Mouse (Mus musculus): Measurements from ENCODE around the gene Olfr108.

Olfr108 gene

GRCm38 (mm10) chr17:37445180-37445579 lies at the start of gene Olfr108:
TSS of gene Olfr108 (plus strand) at chr17:37445480.
- DNase-seq (ENCODE audit: low spot score) = no peak

DNA sequence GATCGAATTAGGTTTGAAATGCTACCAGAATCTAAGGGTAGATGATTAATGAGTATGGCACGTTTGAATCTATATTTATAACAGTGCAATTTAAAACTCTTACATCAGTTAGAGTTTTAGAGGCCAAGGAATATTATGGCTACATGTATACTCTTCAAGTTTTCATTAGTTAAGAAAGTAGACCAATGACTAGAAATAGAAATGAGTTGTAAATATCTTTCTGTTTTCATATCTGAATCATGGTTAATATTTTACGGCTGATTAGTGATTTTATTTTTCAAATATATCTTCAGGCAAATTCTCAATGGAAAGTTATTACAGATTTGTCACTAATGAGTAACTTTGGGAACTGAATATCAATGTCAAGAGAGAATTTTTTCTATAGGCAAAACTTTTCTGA lies 46.4 kb upstream of the Olfr108 start, which contains the start of gene Olfr107:
TSS of gene Olfr107 (plus strand) at position 301 of the 400 bp plus-strand sequence.
- DNase-seq (ENCODE audit: low spot score) = no peak

GRCm38 (mm10) chr17:37413380-37413779 lies 31.9 kb upstream of the Olfr108 start:
- DNase-seq (ENCODE audit: low spot score) = no peak

- DNase-seq (ENCODE audit: low spot score) = no peak
These were observed 13.3 kb downstream of the Olfr108 start, which contains the start of gene Olfr109 for GRCm38 (mm10) chr17:37458616-37459015. TSS of gene Olfr109 (plus strand) at chr17:37458916.

DNA sequence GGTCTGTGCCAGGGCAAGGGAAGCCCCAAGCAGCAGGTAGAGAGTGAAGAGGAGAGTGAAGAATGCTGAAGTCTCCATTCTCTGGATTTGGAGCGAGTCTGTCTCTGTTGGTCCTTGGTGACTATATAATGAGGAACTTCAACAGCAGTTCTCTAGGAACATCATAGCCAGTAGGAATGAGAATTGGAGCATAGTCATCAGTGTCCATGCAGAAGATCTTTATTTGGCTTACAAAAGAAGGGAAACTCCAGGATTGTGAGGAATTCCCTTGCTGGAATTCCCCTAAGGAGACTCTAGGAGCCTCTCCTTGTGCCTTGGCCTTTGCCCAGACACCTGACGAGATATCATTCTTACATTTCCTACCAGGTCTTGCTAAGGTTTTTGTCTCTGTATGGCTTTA lies 38.2 kb downstream of the Olfr108 start, which contains the start of gene H2-M2:
TSS of gene H2-M2 (minus strand) at position 101 of the 400 bp plus-strand sequence.
- DNase-seq (ENCODE audit: low spot score) = no peak

GRCm38 (mm10) chr17:37491930-37492518 lies 46.7 kb downstream of the Olfr108 start, which contains the start of gene Olfr110:
TSS of gene Olfr110 (plus strand) at chr17:37492468.
- DNase-seq (ENCODE audit: low spot score) = no peak

Measured in ovary, postnatal 10 days (tissue).